ENCODE assay signal across 8 mouse cellular contexts in the genomic region with DNA sequence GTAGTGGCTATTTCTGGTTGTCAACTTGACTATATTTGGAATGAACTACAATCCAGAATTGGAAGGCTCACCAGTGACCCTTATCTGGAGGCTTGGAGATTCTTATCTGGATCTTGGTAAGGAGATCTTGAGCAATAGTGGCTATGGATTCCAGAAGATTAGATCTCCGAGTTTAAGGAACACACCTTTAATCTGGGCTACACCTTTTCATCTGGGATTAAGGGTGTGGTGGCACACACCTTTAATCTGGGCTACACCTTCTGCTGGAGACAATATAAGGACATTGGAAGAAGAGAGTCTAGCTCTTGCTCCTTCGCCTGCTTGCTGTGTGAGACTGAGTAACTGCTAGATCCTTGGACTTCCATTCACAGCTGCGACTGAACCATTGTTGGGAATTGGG. TPM values are rescaled to one million over a fixed set of nuclear protein-coding genes. Genes with fewer than 3 reads are reported as not detected.
DNase-seq lines count a peak whose midpoint lies in the region; ATAC-seq and TF ChIP-seq lines count a peak whose summit lies in the region.
"Not testable (repeated sequence)": the region's sequence is repeated elsewhere in the genome, so short reads cannot be mapped to it uniquely, and the experiment has no call there.

Gene Atf7ip, plus strand, starts transcription at position 301 of the 400 bp plus-strand sequence.

- not testable (repeated sequence) for H3K4me3 ChIP-seq in MEL (ENCODE audit: control insufficient read depth in 1 of 2, insufficient read depth in 1 of 2, low read depth in 2 of 2, low read length in 2 of 2); embryonic facial prominence, embryonic 11.5 days (ENCODE audit: low read depth, low read length); kidney, embryonic 14.5 days (ENCODE audit: low read length); limb, embryonic 10.5 days; small intestine, adult 2 months (ENCODE audit: low read depth, low read length)

- TF ChIP-seq POLR2A in MEL (IDR thresholded peaks at IDR 0.05; ENCODE audit: control insufficient read depth in 1 of 2, insufficient read depth in 1 of 2, low read depth in 1 of 2, low read length in 2 of 2, poor library complexity in 1 of 2); small intestine, adult 2 months (IDR thresholded peaks at IDR 0.05; ENCODE audit: low read depth, low read length): not testable (repeated sequence)

- 81% methylated on average over 2 of the region's 3 CpGs for WGBS in embryonic facial prominence, embryonic 11.5 days
- 89% methylated on average over 2 of the region's 3 CpGs for whole genome bisulfite sequencing in kidney, embryonic 14.5 days
- 94% methylated on average over 3 of the region's 3 CpGs for WGBS in limb, embryonic 10.5 days
- WGBS in small intestine, adult 2 months: 84% methylated on average over 3 of the region's 3 CpGs

- intact Hi-C loops in heart, postnatal 10 days (cut with DNase I): not testable (repeated sequence)

- not testable (repeated sequence) for H3K9ac ChIP-seq in MEL (ENCODE audit: control insufficient read depth, low read depth, low read length, poor library complexity, severe bottlenecking); embryonic facial prominence, embryonic 11.5 days (replicated peaks; ENCODE audit: low read length); kidney, embryonic 14.5 days (ENCODE audit: low read depth, low read length)

- not testable (repeated sequence) for DNase-seq in MEL (ENCODE audit: low read depth, low spot score); embryonic facial prominence, embryonic 11.5 days (ENCODE audit: low spot score); gastrocnemius, adult 8-10 months (ENCODE audit: low spot score in 2 of 2); heart, postnatal 10 days; limb, embryonic 10.5 days (ENCODE audit: low spot score)

- not testable (repeated sequence) for H3K27ac ChIP-seq in MEL (ENCODE audit: control insufficient read depth, low read depth, low read length); embryonic facial prominence, embryonic 11.5 days (replicated peaks; ENCODE audit: low read depth, low read length); kidney, embryonic 14.5 days (ENCODE audit: low read depth, low read length); limb, embryonic 10.5 days; small intestine, adult 2 months (ENCODE audit: insufficient read depth, low read depth, low read length)

- not testable (repeated sequence) for H3K27me3 ChIP-seq in MEL (ENCODE audit: control insufficient read depth in 1 of 2, insufficient read depth in 2 of 2, low read length in 2 of 2); embryonic facial prominence, embryonic 11.5 days (ENCODE audit: control insufficient read depth, insufficient read depth, low read length); kidney, embryonic 14.5 days (ENCODE audit: control insufficient read depth, insufficient read depth, low read length); limb, embryonic 10.5 days (ENCODE audit: low read depth, poor library complexity, severe bottlenecking); small intestine, adult 2 months (ENCODE audit: control insufficient read depth, insufficient read depth, low read length)

- not testable (repeated sequence) for TF ChIP-seq RAD21 in MEL (IDR thresholded peaks at IDR 0.05; ENCODE audit: low read depth, low read length)

- H3K79me2 ChIP-seq in MEL (ENCODE audit: control insufficient read depth, insufficient read depth, low read length, poor library complexity): not testable (repeated sequence)

- TF ChIP-seq EP300 in MEL (IDR thresholded peaks at IDR 0.05; ENCODE audit: low read depth in 1 of 2, low read length in 2 of 2): not testable (repeated sequence)

- H3K9me3 ChIP-seq in MEL (replicated peaks; ENCODE audit: insufficient read depth, low read length); embryonic facial prominence, embryonic 11.5 days (replicated peaks; ENCODE audit: control insufficient read depth, low read length); kidney, embryonic 14.5 days (ENCODE audit: control insufficient read depth, low read length); limb, embryonic 10.5 days (replicated peaks): not testable (repeated sequence)

- not testable (repeated sequence) for H3K36me3 ChIP-seq in MEL (ENCODE audit: control insufficient read depth in 1 of 2, insufficient read depth in 2 of 2, low read length in 2 of 2); embryonic facial prominence, embryonic 11.5 days (replicated peaks; ENCODE audit: control insufficient read depth, insufficient read depth, low read depth, low read length); kidney, embryonic 14.5 days (ENCODE audit: control insufficient read depth, insufficient read depth, low read length); limb, embryonic 10.5 days; small intestine, adult 2 months (ENCODE audit: control insufficient read depth, insufficient read depth, low read length)

- not testable (repeated sequence) for H3K4me2 ChIP-seq in embryonic facial prominence, embryonic 11.5 days (ENCODE audit: low read depth, low read length); kidney, embryonic 14.5 days (replicated peaks; ENCODE audit: low read depth, low read length)

- not testable (repeated sequence) for TF ChIP-seq CTCF in MEL (IDR thresholded peaks at IDR 0.05 in 2 of 3, conservative IDR thresholded peaks at IDR 0.05 in 1 of 3; ENCODE audit: control insufficient read depth in 1 of 3, insufficient read depth in 1 of 3, low read depth in 2 of 3, low read length in 3 of 3, poor library complexity in 1 of 3, severe bottlenecking in 1 of 3); small intestine, adult 2 months (IDR thresholded peaks at IDR 0.05; ENCODE audit: extremely low read depth, insufficient read length, insufficient replicate concordance, low read depth, low read length)

- not testable (repeated sequence) for ATAC-seq in embryonic facial prominence, embryonic 11.5 days (replicated peaks; ENCODE audit: insufficient number of reproducible peaks, low FRiP score, low TSS enrichment, low read depth); kidney, embryonic 14.5 days (ENCODE audit: low FRiP score, low TSS enrichment); megakaryocyte progenitor cell, adult 5-6 weeks (replicated peaks; ENCODE audit: poor library complexity)

- not testable (repeated sequence) for H3K4me1 ChIP-seq in MEL (ENCODE audit: control insufficient read depth in 1 of 2, insufficient read depth in 2 of 2, low read length in 2 of 2); embryonic facial prominence, embryonic 11.5 days (ENCODE audit: control insufficient read depth, insufficient read depth, low read length); kidney, embryonic 14.5 days (ENCODE audit: control insufficient read depth, insufficient read depth, low read length); limb, embryonic 10.5 days; small intestine, adult 2 months (ENCODE audit: control insufficient read depth, insufficient read depth, insufficient read length, low read length)

RNA-seq across cellular contexts. Expression of gene Atf7ip, which starts in this region (rescaled TPM):
- 7.3 and 10.7 TPM in 2 replicates for total RNA-seq in MEL (2012; rRNA removed)
- polyA plus RNA-seq in MEL (2012; ENCODE audit: insufficient read depth in 1 of 2, insufficient read length in 2 of 2, low read depth in 1 of 2, low replicate concordance in 2 of 2, missing spikeins in 1 of 2): 10 to 100 TPM; 24.6 to 56.1 TPM
- polyA plus RNA-seq in embryonic facial prominence, embryonic 11.5 days (2014; fragmentation: Nextera tagmentation; extraction: Ambion mirVana): 41.1 and 43.5 TPM in 2 replicates
- 10 to 100 TPM; 35.7 to 46.2 (median 42.5) TPM for total RNA-seq in gastrocnemius, adult 8-10 months (2022)
- total RNA-seq in heart, postnatal 10 days (2021): 100 to 1,000 TPM in 1 of 2 experiments, 10 to 100 TPM in 1; 93.8 to 103 TPM
- polyA plus RNA-seq in kidney, embryonic 14.5 days (2014; fragmentation: Nextera tagmentation; extraction: Ambion mirVana): 31.3 and 54.2 TPM in 2 replicates
- 40.0 and 49.9 TPM in 2 replicates for polyA plus RNA-seq in limb, embryonic 10.5 days (2016; fragmentation: Nextera tagmentation; extraction: Ambion mirVana)
- total RNA-seq in megakaryocyte progenitor cell, adult 5-6 weeks (2015): 83.1 and 106 TPM in 2 replicates
- total RNA-seq in megakaryocyte progenitor cell, adult 5-6 weeks (2017): 30.1 and 39.4 TPM in 2 replicates
- 9.4 and 19.0 TPM in 2 replicates for polyA plus RNA-seq in small intestine, adult 2 months (2012; rRNA removed)
